Mouse (Mus musculus) liver, embryonic 14.5 days (tissue): ENCODE data around the gene Inka2. TPM values are rescaled to one million over a fixed set of nuclear protein-coding genes. Genes with fewer than 3 reads are reported as not detected.

Source experiments
- ATAC-seq: fragments of 200-750 bp; cut with Nextera tagmentation; 2 replicates; pipeline ENCODE4 v1.8.0; 2017; ENCODE audit warnings: moderate number of reproducible peaks, mild to moderate bottlenecking, moderate library complexity; ENCODE audit not compliant: insufficient read depth
- DNase-seq, 3 experiments: peaks; one replicate each; pipeline ENCODE4 v3.0.0-alpha.2; 2012 to 2013; ENCODE audit warnings: low read depth in 3 of 3, low spot score in 3 of 3
- H3K27ac ChIP-seq: fragments of 300-500 bp; sonication (generic); 2 replicates; pipeline ENCODE4 v1.5.1; 2014; ENCODE audit warnings: moderate library complexity, mild to moderate bottlenecking, control low read depth, inconsistent platforms
- H3K27me3 ChIP-seq: fragments of 300-500 bp; sonication (generic); 2 replicates; pipeline ENCODE4 v1.6.1; 2014; ENCODE audit warnings: mild to moderate bottlenecking, low read length, moderate library complexity; ENCODE audit not compliant: control insufficient read depth, insufficient read depth
- H3K36me3 ChIP-seq: fragments of 300-500 bp; sonication (generic); replicated peaks from 2 replicates; pipeline ENCODE4 v1.6.1; 2014; ENCODE audit warnings: low read depth; ENCODE audit not compliant: control insufficient read depth, insufficient read depth
- H3K4me1 ChIP-seq, 2 experiments: fragments of 200-500 bp in 1 of 2; fragments of 300-500 bp in 1 of 2; sonication (generic) in 1 of 2; replicated peaks; 2 replicates each; pipeline ENCODE4 v1.6.1; 2012 to 2014; ENCODE audit warnings: antibody characterized with exemption in 1 of 2, inconsistent platforms in 1 of 2, low read length in 1 of 2; ENCODE audit not compliant: control insufficient read depth in 2 of 2, insufficient read depth in 2 of 2
- H3K4me2 ChIP-seq: fragments of 300-500 bp; sonication (generic); 2 replicates; pipeline ENCODE4 v1.6.1; 2014; ENCODE audit warnings: low read depth, mild to moderate bottlenecking, control low read depth, moderate library complexity
- H3K4me3 ChIP-seq, 2 experiments: fragments of 200-500 bp in 1 of 2; fragments of 300-500 bp in 1 of 2; sonication (generic) in 1 of 2; 2 replicates each; pipeline ENCODE4 v1.5.1; 2012 to 2014; ENCODE audit warnings: low read depth in 2 of 2, low read length in 2 of 2, mild to moderate bottlenecking in 2 of 2, control low read depth in 1 of 2, inconsistent platforms in 1 of 2, moderate library complexity in 1 of 2; ENCODE audit not compliant: insufficient read depth in 1 of 2
- H3K9ac ChIP-seq: fragments of 300-500 bp; sonication (generic); replicated peaks from 2 replicates; pipeline ENCODE4 v1.6.1; 2014; ENCODE audit warnings: mild to moderate bottlenecking, control low read depth, moderate library complexity
- H3K9me3 ChIP-seq: fragments of 300-500 bp; sonication (generic); 2 replicates; pipeline ENCODE4 v1.6.1; 2016; ENCODE audit warnings: low read length, mixed read lengths; ENCODE audit not compliant: control insufficient read depth
- CTCF ChIP-seq: IDR thresholded peaks from 2 replicates; pipeline ENCODE4 v1.5.1; 2016; ENCODE audit warnings: antibody characterized with exemption, low read depth, control low read depth
- EP300 ChIP-seq: IDR thresholded peaks from 2 replicates; pipeline ENCODE4 v1.6.1; 2016; ENCODE audit warnings: antibody characterized with exemption, low read depth
- WGBS: fragments of 180-500 bp; shearing (Covaris S2); extraction: QIAGEN DNeasy Blood & Tissue Kit; methylation state at CpG from one replicate; pipeline ENCODE4 v1.1.7; 2014; ENCODE audit not compliant: insufficient replicate concordance; 5-methylcytosine and 5-hydroxymethylcytosine counted together
- polyA plus RNA-seq, 2 experiments: library from polyadenylated mRNA; depleted of rRNA in 1 of 2; stranded (reverse) in 1 of 2; unstranded in 1 of 2; fragments of >200 nt; fragmentation: Nextera tagmentation in 1 of 2; extraction: Ambion mirVana in 1 of 2; gene quantifications; 2 replicates each; pipeline versions ENCODE4 v1.2.1 to v1.2.3; 2012 to 2014

The Inka2 gene
- polyA plus RNA-seq, 2 experiments: 0.03 to 0.25 TPM

GRCm38 (mm10) chr3:105705061-105705549 is 706 bp downstream of the Inka2 start:
- DNase-seq: no peak
- under 1% methylated on average over 28 of the region's 28 CpGs for WGBS

GRCm38 (mm10) chr3:105705561-105705960 is 1.2 kb downstream of the Inka2 start:
- H3K9ac ChIP-seq: peak overlapping the region; percentile 67

More at GRCm38 (mm10) chr3:105705061-105705549, 706 bp downstream of the Inka2 start:
- TF ChIP-seq CTCF: no peak
- TF ChIP-seq EP300: no peak
- Histone ChIP-seq H3K4me3 (peak overlapping the region; percentile 63 to 66), H3K27ac (no peak overlapping the region), H3K4me2 (peak overlapping the region; percentile 100), H3K27me3 (peaks cover 18% of the 10 kb centered on the region), H3K4me1 (peaks cover 30 to 33% of the 10 kb centered on the region in 2 experiments), H3K36me3 (no peaks in the 10 kb centered on the region), H3K9me3 (no peaks in the 10 kb centered on the region), H3K9ac (peak overlapping the region; percentile 67)
- ATAC-seq: peak; percentile 39

GRCm38 (mm10) chr3:105706366-105707020 is 2.1 kb downstream of the Inka2 start:
- no peak for ATAC-seq
- TF ChIP-seq CTCF (no peak), EP300 (no peak)
- Histone ChIP-seq H3K27me3 (peaks cover 18% of the 10 kb centered on the region), H3K4me3 (no peak overlapping the region), H3K4me1 (peaks cover 18 to 26% of the 10 kb centered on the region in 2 experiments), H3K9me3 (no peaks in the 10 kb centered on the region), H3K4me2 (no peak overlapping the region), H3K36me3 (no peaks in the 10 kb centered on the region), H3K27ac (no peak overlapping the region), H3K9ac (no peak overlapping the region)
- WGBS: 48% methylated on average over 4 of the region's 4 CpGs
- DNase-seq: no peak

More at GRCm38 (mm10) chr3:105705561-105705960, 1.2 kb downstream of the Inka2 start:
- WGBS: 33% methylated on average over 3 of the region's 3 CpGs
- H3K27me3 ChIP-seq: peaks cover 18% of the 10 kb centered on the region
- no peak overlapping the region for H3K27ac ChIP-seq
- no peaks in the 10 kb centered on the region for H3K36me3 ChIP-seq
- H3K4me2 ChIP-seq: peak overlapping the region; percentile 100
- H3K4me1 ChIP-seq: peaks cover 26 to 28% of the 10 kb centered on the region in 2 experiments
- no peaks in the 10 kb centered on the region for H3K9me3 ChIP-seq
- DNase-seq (no peak), ATAC-seq (no peak)
- TF ChIP-seq EP300 (no peak), CTCF (no peak)
- peak overlapping the region; percentile 63 to 66; a peak in 3 of 4 replicates for H3K4me3 ChIP-seq

GRCm38 (mm10) chr3:105707590-105707989 is 3.2 kb downstream of the Inka2 start:
- Histone ChIP-seq H3K27ac (no peak overlapping the region), H3K27me3 (peaks cover 18% of the 10 kb centered on the region), H3K4me3 (no peak overlapping the region), H3K4me2 (no peak overlapping the region), H3K9me3 (no peaks in the 10 kb centered on the region), H3K9ac (no peak overlapping the region), H3K36me3 (no peaks in the 10 kb centered on the region), H3K4me1 (peaks cover 12 to 18% of the 10 kb centered on the region in 2 experiments)
- TF ChIP-seq EP300 (no peak), CTCF (no peak)
- 61% methylated on average over 7 of the region's 7 CpGs for WGBS
- no peak for DNase-seq
- no peak for ATAC-seq

GRCm38 (mm10) chr3:105710246-105710645 is 5.8 kb downstream of the Inka2 start:
- no peak overlapping the region for H3K27ac ChIP-seq
- H3K27me3 ChIP-seq: peaks cover 14% of the 10 kb centered on the region
- H3K9me3 ChIP-seq: no peaks in the 10 kb centered on the region
- WGBS: 60% methylated on average over 6 of the region's 6 CpGs
- no peaks in the 10 kb centered on the region for H3K36me3 ChIP-seq
- no peak for DNase-seq
- H3K4me3 ChIP-seq: no peak overlapping the region
- no peak for TF ChIP-seq CTCF
- TF ChIP-seq EP300: no peak
- no peak overlapping the region for H3K9ac ChIP-seq
- ATAC-seq: no peak
- H3K4me2 ChIP-seq: no peak overlapping the region
- peaks cover 0 to 2% of the 10 kb centered on the region in 2 experiments; a peak in 2 of 4 replicates for H3K4me1 ChIP-seq
